Mouse (Mus musculus): ENCODE results near the gene Ppp2ca.

The Ppp2ca gene

GRCm38 (mm10) chr11:52098398-52098946 is at the start of gene Ppp2ca:
Ppp2ca (plus strand) TSS chr11:52098681.
- DNase-seq, result peak; percentile 99

GRCm38 (mm10) chr11:52053371-52053770 is 45.1 kb upstream of the Ppp2ca start:
- DNase-seq, result no peak

- no peak for DNase-seq
Measured at GRCm38 (mm10) chr11:52054728-52055127, 43.8 kb upstream of the Ppp2ca start.

- no peak for DNase-seq
Measured at GRCm38 (mm10) chr11:52056198-52056597, 42.3 kb upstream of the Ppp2ca start.

- DNase-seq, result no peak
Measured at GRCm38 (mm10) chr11:52059001-52059400, 39.5 kb upstream of the Ppp2ca start.

GRCm38 (mm10) chr11:52060315-52060714 is 38.2 kb upstream of the Ppp2ca start:
- DNase-seq, result no peak

- no peak for DNase-seq
Measured at GRCm38 (mm10) chr11:52062406-52062805, 36.1 kb upstream of the Ppp2ca start.

GRCm38 (mm10) chr11:52064398-52064797 is 34.1 kb upstream of the Ppp2ca start:
- DNase-seq, result peak; percentile 57

- DNase-seq, result peak; percentile 44
Measured at GRCm38 (mm10) chr11:52065841-52066240, 32.6 kb upstream of the Ppp2ca start.

- DNase-seq, result no peak
Measured at GRCm38 (mm10) chr11:52071768-52072167, 26.7 kb upstream of the Ppp2ca start.

GRCm38 (mm10) chr11:52073528-52074170 is 24.8 kb upstream of the Ppp2ca start:
- DNase-seq, result no peak

- DNase-seq, result peak; percentile 65
Measured at GRCm38 (mm10) chr11:52074626-52075470, 23.6 kb upstream of the Ppp2ca start.

- DNase-seq, result peak; percentile 77
Measured at GRCm38 (mm10) chr11:52075794-52076633, 22.5 kb upstream of the Ppp2ca start.

- peak; percentile 30 for DNase-seq
Measured at GRCm38 (mm10) chr11:52076742-52077352, 21.6 kb upstream of the Ppp2ca start.

- no peak for DNase-seq
Measured at GRCm38 (mm10) chr11:52077939-52078338, 20.5 kb upstream of the Ppp2ca start.

- no peak for DNase-seq
Measured at GRCm38 (mm10) chr11:52079978-52080377, 18.5 kb upstream of the Ppp2ca start.

- DNase-seq, result no peak
Measured at GRCm38 (mm10) chr11:52080656-52081055, 17.8 kb upstream of the Ppp2ca start.

GRCm38 (mm10) chr11:52085857-52086203 is 12.7 kb upstream of the Ppp2ca start:
- no peak for DNase-seq

- DNase-seq, result no peak
Measured at GRCm38 (mm10) chr11:52086204-52086864, 12.1 kb upstream of the Ppp2ca start.

- no peak for DNase-seq
Measured at GRCm38 (mm10) chr11:52089291-52089690, 9.2 kb upstream of the Ppp2ca start.

GRCm38 (mm10) chr11:52091261-52091660 is 7.2 kb upstream of the Ppp2ca start:
- DNase-seq, result no peak

- DNase-seq, result no peak
Measured at GRCm38 (mm10) chr11:52094568-52094967, 3.9 kb upstream of the Ppp2ca start.

All from thymus, postnatal 14 days (tissue).